Mouse (Mus musculus) liver, embryonic 14.5 days (tissue): ENCODE measurements at regions not wholly inside any gene's neighbourhood (a gene's known extent, or its start where the extent isn't known, plus 50 kb on each side); places are given as distances from the start of the nearest gene placed in this dataset.

ENCODE experiments used
- ATAC-seq: fragments of 200-750 bp; cut with Nextera tagmentation; 2 replicates; pipeline ENCODE4 v1.8.0; 2017; ENCODE audit warnings: moderate number of reproducible peaks, mild to moderate bottlenecking, moderate library complexity; ENCODE audit not compliant: insufficient read depth
- DNase-seq, 3 experiments: peaks; one replicate each; pipeline ENCODE4 v3.0.0-alpha.2; 2012 to 2013; ENCODE audit warnings: low read depth in 3 of 3, low spot score in 3 of 3
- H3K27ac ChIP-seq: fragments of 300-500 bp; sonication (generic); 2 replicates; pipeline ENCODE4 v1.5.1; 2014; ENCODE audit warnings: moderate library complexity, mild to moderate bottlenecking, control low read depth, inconsistent platforms
- H3K27me3 ChIP-seq: fragments of 300-500 bp; sonication (generic); 2 replicates; pipeline ENCODE4 v1.6.1; 2014; ENCODE audit warnings: mild to moderate bottlenecking, low read length, moderate library complexity; ENCODE audit not compliant: control insufficient read depth, insufficient read depth
- H3K36me3 ChIP-seq: fragments of 300-500 bp; sonication (generic); replicated peaks from 2 replicates; pipeline ENCODE4 v1.6.1; 2014; ENCODE audit warnings: low read depth; ENCODE audit not compliant: control insufficient read depth, insufficient read depth
- H3K4me1 ChIP-seq, 2 experiments: fragments of 200-500 bp in 1 of 2; fragments of 300-500 bp in 1 of 2; sonication (generic) in 1 of 2; replicated peaks; 2 replicates each; pipeline ENCODE4 v1.6.1; 2012 to 2014; ENCODE audit warnings: antibody characterized with exemption in 1 of 2, inconsistent platforms in 1 of 2, low read length in 1 of 2; ENCODE audit not compliant: control insufficient read depth in 2 of 2, insufficient read depth in 2 of 2
- H3K4me2 ChIP-seq: fragments of 300-500 bp; sonication (generic); 2 replicates; pipeline ENCODE4 v1.6.1; 2014; ENCODE audit warnings: low read depth, mild to moderate bottlenecking, control low read depth, moderate library complexity
- H3K4me3 ChIP-seq, 2 experiments: fragments of 200-500 bp in 1 of 2; fragments of 300-500 bp in 1 of 2; sonication (generic) in 1 of 2; 2 replicates each; pipeline ENCODE4 v1.5.1; 2012 to 2014; ENCODE audit warnings: low read depth in 2 of 2, low read length in 2 of 2, mild to moderate bottlenecking in 2 of 2, control low read depth in 1 of 2, inconsistent platforms in 1 of 2, moderate library complexity in 1 of 2; ENCODE audit not compliant: insufficient read depth in 1 of 2
- H3K9ac ChIP-seq: fragments of 300-500 bp; sonication (generic); replicated peaks from 2 replicates; pipeline ENCODE4 v1.6.1; 2014; ENCODE audit warnings: mild to moderate bottlenecking, control low read depth, moderate library complexity
- H3K9me3 ChIP-seq: fragments of 300-500 bp; sonication (generic); 2 replicates; pipeline ENCODE4 v1.6.1; 2016; ENCODE audit warnings: low read length, mixed read lengths; ENCODE audit not compliant: control insufficient read depth
- CTCF ChIP-seq: IDR thresholded peaks from 2 replicates; pipeline ENCODE4 v1.5.1; 2016; ENCODE audit warnings: antibody characterized with exemption, low read depth, control low read depth
- EP300 ChIP-seq: IDR thresholded peaks from 2 replicates; pipeline ENCODE4 v1.6.1; 2016; ENCODE audit warnings: antibody characterized with exemption, low read depth
- whole genome bisulfite sequencing: fragments of 180-500 bp; shearing (Covaris S2); extraction: QIAGEN DNeasy Blood & Tissue Kit; methylation state at CpG from one replicate; pipeline ENCODE4 v1.1.7; 2014; ENCODE audit not compliant: insufficient replicate concordance; 5-methylcytosine and 5-hydroxymethylcytosine counted together

DNA sequence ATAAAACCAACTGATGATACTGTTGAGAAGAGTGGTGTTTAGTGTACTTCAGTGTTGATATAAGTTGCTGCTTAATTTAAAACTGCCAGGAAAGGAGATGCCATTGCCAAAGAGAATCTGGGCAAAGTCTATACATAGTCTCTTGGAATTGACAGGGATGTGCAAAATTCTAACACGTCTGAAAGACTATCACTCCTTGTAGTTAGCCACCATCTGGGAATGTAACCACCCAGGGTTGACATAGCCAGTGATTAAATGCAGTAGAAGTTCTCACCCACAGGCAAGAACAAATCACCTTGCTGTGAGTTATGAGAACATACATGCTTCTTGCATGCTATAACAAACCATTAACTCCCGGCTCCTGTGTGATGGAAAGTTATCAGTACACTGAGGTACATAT lies 180.2 kb upstream of the Sel1l start:
- no peak for TF ChIP-seq CTCF
- no peak for TF ChIP-seq EP300
- no peak overlapping the region for H3K27ac ChIP-seq
- H3K4me3 ChIP-seq: no peak overlapping the region
- H3K36me3 ChIP-seq: no peaks in the 10 kb centered on the region
- no peak overlapping the region for H3K9ac ChIP-seq
- no peak for ATAC-seq
- no peaks in the 10 kb centered on the region for H3K4me1 ChIP-seq
- no peaks in the 10 kb centered on the region for H3K27me3 ChIP-seq
- no peak for DNase-seq
- H3K4me2 ChIP-seq: no peak overlapping the region
- WGBS: 65% methylated on average over 2 of the region's 2 CpGs
- no peaks in the 10 kb centered on the region for H3K9me3 ChIP-seq

DNA sequence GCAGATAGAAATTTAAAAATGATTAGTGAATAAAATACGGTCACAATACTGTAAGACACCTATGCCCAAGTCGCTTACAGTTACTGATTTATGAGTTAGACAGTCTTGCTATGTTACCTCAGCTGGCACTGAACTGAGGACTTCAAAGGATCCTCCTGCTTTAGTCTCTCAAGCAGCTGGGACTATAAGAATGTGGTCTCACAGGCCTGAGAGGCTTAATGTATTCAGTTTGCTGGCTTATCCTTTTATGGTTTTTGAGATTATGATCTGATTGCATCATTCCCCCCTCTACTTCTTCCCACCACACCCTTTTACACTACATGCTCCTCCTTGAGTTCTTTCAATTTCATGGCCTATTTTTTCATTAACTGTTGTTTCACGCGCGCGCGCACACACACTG lies 179.4 kb upstream of the Sel1l start:
- Histone ChIP-seq H3K4me3 (no peak overlapping the region), H3K9me3 (no peaks in the 10 kb centered on the region), H3K36me3 (no peaks in the 10 kb centered on the region), H3K9ac (no peak overlapping the region), H3K27me3 (no peaks in the 10 kb centered on the region), H3K4me2 (no peak overlapping the region), H3K4me1 (no peaks in the 10 kb centered on the region), H3K27ac (no peak overlapping the region)
- DNase-seq (no peak), ATAC-seq (no peak)
- TF ChIP-seq EP300: no peak
- no peak for TF ChIP-seq CTCF
- 81% methylated on average over 7 of the region's 7 CpGs for WGBS

DNA sequence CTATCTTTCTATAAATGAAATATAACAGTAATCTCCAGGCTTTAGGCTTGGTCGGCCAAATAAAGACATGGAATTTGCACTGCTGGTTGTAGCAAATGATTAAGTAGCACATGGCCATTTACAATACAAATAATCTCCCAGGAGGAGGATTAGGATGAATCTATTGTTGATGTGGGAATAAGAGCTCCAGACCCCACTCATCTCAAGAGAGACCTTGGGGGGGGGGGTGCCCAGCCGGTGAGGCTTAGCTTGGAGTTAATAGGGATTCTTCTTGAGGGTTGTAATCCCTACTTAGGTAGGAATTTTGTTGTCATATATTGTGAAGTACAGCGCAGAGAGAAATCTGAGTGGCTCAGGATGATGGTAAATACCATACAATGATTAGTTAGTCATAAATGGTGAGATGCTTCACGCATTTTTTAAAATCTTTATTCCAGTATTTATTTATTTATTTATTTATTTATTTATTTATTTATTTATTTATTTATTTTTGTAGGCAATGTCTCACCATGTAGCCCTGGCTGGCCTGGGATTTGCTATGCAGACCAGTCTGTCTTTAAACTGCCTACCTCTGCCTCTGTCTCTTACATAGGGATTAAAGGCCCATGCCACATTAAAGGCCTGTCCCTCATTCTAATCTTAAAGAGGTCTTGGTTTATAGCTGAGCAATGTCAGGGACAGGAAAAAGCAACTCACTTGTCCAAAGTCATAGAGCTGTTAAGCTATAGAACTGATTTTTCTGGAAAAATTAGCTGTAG lies 175.7 kb upstream of the Sel1l start:
- WGBS: 55% methylated on average over 4 of the region's 4 CpGs
- H3K4me1 ChIP-seq: no peaks in the 10 kb centered on the region
- no peaks in the 10 kb centered on the region for H3K9me3 ChIP-seq
- ATAC-seq (no peak), DNase-seq (no peak)
- H3K27me3 ChIP-seq: no peaks in the 10 kb centered on the region
- TF ChIP-seq EP300: no peak
- TF ChIP-seq CTCF: no peak
- no peak overlapping the region for H3K27ac ChIP-seq
- no peak overlapping the region for H3K4me2 ChIP-seq
- H3K9ac ChIP-seq: no peak overlapping the region
- H3K4me3 ChIP-seq: no peak overlapping the region
- no peaks in the 10 kb centered on the region for H3K36me3 ChIP-seq

DNA sequence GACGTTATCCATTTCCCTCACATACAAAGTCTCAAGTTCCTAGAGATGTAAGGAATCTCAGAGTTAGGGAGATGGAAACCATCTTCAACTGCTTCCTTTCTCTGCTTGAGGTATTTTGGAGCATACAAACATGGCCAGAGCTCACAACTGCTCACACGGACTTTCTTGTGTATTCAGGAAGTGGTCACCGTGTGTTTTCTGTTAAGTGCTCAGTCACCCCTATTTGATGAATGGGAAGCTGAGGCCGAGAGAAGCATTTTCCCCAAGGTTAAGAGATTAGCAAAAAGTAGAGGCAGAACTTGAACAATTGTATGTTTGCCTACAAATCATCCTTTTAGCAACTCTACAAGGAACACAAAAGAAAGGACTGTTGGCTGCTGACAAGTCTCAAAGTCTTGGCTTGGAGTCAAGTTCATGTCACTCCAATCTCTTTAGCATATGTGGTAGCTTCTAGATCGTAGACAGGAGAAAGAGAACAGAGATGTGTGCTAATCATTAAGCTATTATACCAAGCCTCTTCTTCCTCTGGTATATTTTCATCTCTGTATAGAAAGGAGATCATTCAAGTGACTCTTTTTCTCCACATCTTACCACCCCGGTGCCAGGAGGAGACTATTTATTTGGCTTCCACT lies 170.8 kb upstream of the Sel1l start:
- Histone ChIP-seq H3K4me2 (no peak overlapping the region), H3K9ac (no peak overlapping the region), H3K4me3 (no peak overlapping the region), H3K27ac (no peak overlapping the region), H3K27me3 (no peaks in the 10 kb centered on the region), H3K36me3 (no peaks in the 10 kb centered on the region), H3K4me1 (no peaks in the 10 kb centered on the region), H3K9me3 (no peaks in the 10 kb centered on the region)
- no peak for TF ChIP-seq CTCF
- TF ChIP-seq EP300: no peak
- 29% methylated on average over 6 of the region's 6 CpGs for WGBS
- ATAC-seq: no peak
- DNase-seq: no peak

DNA sequence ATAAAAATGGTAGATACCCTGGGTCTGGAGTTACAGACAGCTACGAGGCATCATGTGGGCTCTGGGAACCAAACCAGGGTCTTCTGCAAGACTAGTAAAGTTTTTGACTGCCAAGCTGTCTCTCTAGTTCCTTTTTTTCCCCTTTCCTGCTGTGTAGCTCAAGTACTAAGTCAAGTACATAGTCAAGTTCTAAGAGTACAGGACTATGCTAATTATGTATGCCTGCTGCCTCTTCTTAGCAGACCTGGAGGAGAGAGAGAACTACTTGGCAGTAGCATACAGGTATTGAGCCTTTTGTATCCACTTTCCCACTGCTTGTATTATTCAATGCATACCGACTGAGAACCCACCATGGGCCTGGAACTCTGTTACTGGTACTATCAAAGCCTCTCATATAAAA lies 166.4 kb upstream of the Sel1l start:
- DNase-seq: no peak
- TF ChIP-seq EP300: no peak
- no peak for TF ChIP-seq CTCF
- WGBS: 52% methylated on average over 2 of the region's 2 CpGs
- Histone ChIP-seq H3K9ac (no peak overlapping the region), H3K4me2 (no peak overlapping the region), H3K27ac (no peak overlapping the region), H3K27me3 (no peaks in the 10 kb centered on the region), H3K4me3 (no peak overlapping the region), H3K9me3 (no peaks in the 10 kb centered on the region), H3K4me1 (no peaks in the 10 kb centered on the region), H3K36me3 (no peaks in the 10 kb centered on the region)
- no peak for ATAC-seq
